Mouse (Mus musculus): ENCODE results near the gene Tmem177. TPM values are rescaled to one million over a fixed set of nuclear protein-coding genes. Genes with fewer than 3 reads are reported as not detected.
A peak's percentile ranks its signal among the peaks of the same experiment; 100 is the strongest.

The Tmem177 gene
- 9.3 and 11.3 TPM in 2 replicates for polyA plus RNA-seq (2016; fragmentation: Nextera tagmentation; extraction: Ambion mirVana)

GRCm38 (mm10) chr1:119912953-119913814 is at the start of gene Tmem177:
TSS of gene Tmem177 (minus strand) at chr1:119913208.
- peak; percentile 96 for ATAC-seq (ENCODE audit: low FRiP score)
- Histone ChIP-seq H3K36me3 (replicated peaks) (peaks cover 21% of the 10 kb centered on the region), H3K4me2 (peak within 1 kb of the TSS; percentile 61), H3K9me3 (no peaks in the 10 kb centered on the region), H3K4me1 (peaks cover 6% of the 10 kb centered on the region), H3K27me3 (no peaks in the 10 kb centered on the region), H3K4me3 (replicated peaks) (peak within 1 kb of the TSS; percentile 55), H3K27ac (0 out of 2 replicates have a peak within 1 kb of the TSS, but pooled peaks have one; percentile 8), H3K9ac (peak within 1 kb of the TSS; percentile 55)
- WGBS = 11% methylated on average over 42 of the region's 42 CpGs

- no peak for ATAC-seq (ENCODE audit: low FRiP score)
- Histone ChIP-seq H3K9ac (no peak overlapping the region), H3K36me3 (replicated peaks) (no peaks in the 10 kb centered on the region), H3K9me3 (no peaks in the 10 kb centered on the region), H3K4me3 (replicated peaks) (no peak overlapping the region), H3K27me3 (no peaks in the 10 kb centered on the region), H3K27ac (no peak overlapping the region), H3K4me2 (no peak overlapping the region), H3K4me1 (no peaks in the 10 kb centered on the region)
- WGBS = 76% methylated on average over 7 of the region's 7 CpGs
Observed at GRCm38 (mm10) chr1:119959920-119960319, 46.9 kb upstream of the Tmem177 start.

GRCm38 (mm10) chr1:119959464-119959863 is 46.5 kb upstream of the Tmem177 start:
- no peaks in the 10 kb centered on the region for H3K36me3 ChIP-seq (replicated peaks)
- 95% methylated on average over 4 of the region's 4 CpGs for WGBS
- H3K27ac ChIP-seq = no peak overlapping the region
- H3K9ac ChIP-seq = no peak overlapping the region
- no peak overlapping the region for H3K4me3 ChIP-seq (replicated peaks)
- no peaks in the 10 kb centered on the region for H3K4me1 ChIP-seq
- no peaks in the 10 kb centered on the region for H3K27me3 ChIP-seq
- no peaks in the 10 kb centered on the region for H3K9me3 ChIP-seq
- no peak overlapping the region for H3K4me2 ChIP-seq
- ATAC-seq (ENCODE audit: low FRiP score) = 0 out of 2 replicates have a peak, but pooled peaks have one; percentile 23

- Histone ChIP-seq H3K27me3 (no peaks in the 10 kb centered on the region), H3K9me3 (no peaks in the 10 kb centered on the region), H3K27ac (no peak overlapping the region), H3K4me3 (replicated peaks) (no peak overlapping the region), H3K4me1 (no peaks in the 10 kb centered on the region), H3K4me2 (no peak overlapping the region), H3K9ac (no peak overlapping the region), H3K36me3 (replicated peaks) (no peaks in the 10 kb centered on the region)
- WGBS = 77% methylated on average over 9 of the region's 9 CpGs
- no peak for ATAC-seq (ENCODE audit: low FRiP score)
Observed at GRCm38 (mm10) chr1:119957716-119958222, 44.8 kb upstream of the Tmem177 start.

- no peak overlapping the region for H3K27ac ChIP-seq
- no peaks in the 10 kb centered on the region for H3K4me1 ChIP-seq
- no peak for ATAC-seq (ENCODE audit: low FRiP score)
- no peaks in the 10 kb centered on the region for H3K36me3 ChIP-seq (replicated peaks)
- H3K4me3 ChIP-seq (replicated peaks) = no peak overlapping the region
- H3K9me3 ChIP-seq = no peaks in the 10 kb centered on the region
- no peak overlapping the region for H3K9ac ChIP-seq
- WGBS = 69% methylated on average over 2 of the region's 2 CpGs
- no peaks in the 10 kb centered on the region for H3K27me3 ChIP-seq
- no peak overlapping the region for H3K4me2 ChIP-seq
Observed at GRCm38 (mm10) chr1:119954680-119955079, 41.7 kb upstream of the Tmem177 start.

GRCm38 (mm10) chr1:119953456-119953855 is 40.4 kb upstream of the Tmem177 start:
- Histone ChIP-seq H3K36me3 (replicated peaks) (no peaks in the 10 kb centered on the region), H3K4me1 (no peaks in the 10 kb centered on the region), H3K4me2 (no peak overlapping the region), H3K27me3 (no peaks in the 10 kb centered on the region), H3K4me3 (replicated peaks) (no peak overlapping the region), H3K9me3 (no peaks in the 10 kb centered on the region), H3K27ac (no peak overlapping the region), H3K9ac (no peak overlapping the region)
- no peak for ATAC-seq (ENCODE audit: low FRiP score)
- WGBS = 85% methylated on average over 9 of the region's 9 CpGs

- Histone ChIP-seq H3K4me2 (no peak overlapping the region), H3K27me3 (no peaks in the 10 kb centered on the region), H3K4me1 (no peaks in the 10 kb centered on the region), H3K4me3 (replicated peaks) (no peak overlapping the region), H3K27ac (no peak overlapping the region), H3K9ac (no peak overlapping the region), H3K9me3 (no peaks in the 10 kb centered on the region), H3K36me3 (replicated peaks) (no peaks in the 10 kb centered on the region)
- no peak for ATAC-seq (ENCODE audit: low FRiP score)
- 96% methylated on average over 8 of the region's 8 CpGs for WGBS
Observed at GRCm38 (mm10) chr1:119950086-119950485, 37.1 kb upstream of the Tmem177 start.

GRCm38 (mm10) chr1:119936861-119937260 is 23.9 kb upstream of the Tmem177 start:
- H3K4me3 ChIP-seq (replicated peaks) = no peak overlapping the region
- H3K27ac ChIP-seq = no peak overlapping the region
- no peaks in the 10 kb centered on the region for H3K36me3 ChIP-seq (replicated peaks)
- no peaks in the 10 kb centered on the region for H3K9me3 ChIP-seq
- WGBS = 34% methylated on average over 7 of the region's 7 CpGs
- no peak overlapping the region for H3K4me2 ChIP-seq
- H3K9ac ChIP-seq = no peak overlapping the region
- 0 out of 2 replicates have a peak, but pooled peaks cover 3% of the 10 kb centered on the region for H3K4me1 ChIP-seq
- ATAC-seq (ENCODE audit: low FRiP score) = no peak
- H3K27me3 ChIP-seq = no peaks in the 10 kb centered on the region

GRCm38 (mm10) chr1:119931421-119932150 is 18.6 kb upstream of the Tmem177 start:
- no peaks in the 10 kb centered on the region for H3K36me3 ChIP-seq (replicated peaks)
- ATAC-seq (ENCODE audit: low FRiP score) = no peak
- H3K27ac ChIP-seq = no peak overlapping the region
- no peaks in the 10 kb centered on the region for H3K4me1 ChIP-seq
- no peak overlapping the region for H3K9ac ChIP-seq
- WGBS = 83% methylated on average over 4 of the region's 4 CpGs
- no peaks in the 10 kb centered on the region for H3K9me3 ChIP-seq
- H3K27me3 ChIP-seq = no peaks in the 10 kb centered on the region
- no peak overlapping the region for H3K4me3 ChIP-seq (replicated peaks)
- H3K4me2 ChIP-seq = no peak overlapping the region

- Histone ChIP-seq H3K27ac (no peak overlapping the region), H3K4me2 (no peak overlapping the region), H3K9ac (no peak overlapping the region), H3K4me1 (no peaks in the 10 kb centered on the region; the same call in 1 of the 2 replicates), H3K36me3 (replicated peaks) (no peaks in the 10 kb centered on the region), H3K27me3 (no peaks in the 10 kb centered on the region), H3K9me3 (no peaks in the 10 kb centered on the region), H3K4me3 (replicated peaks) (no peak overlapping the region)
- no peak for ATAC-seq (ENCODE audit: low FRiP score)
- 69% methylated on average over 1 of the region's 1 CpGs for WGBS
Observed at GRCm38 (mm10) chr1:119929715-119930114, 16.7 kb upstream of the Tmem177 start.

- Histone ChIP-seq H3K4me3 (replicated peaks) (no peak overlapping the region), H3K4me1 (no peaks in the 10 kb centered on the region), H3K9ac (no peak overlapping the region), H3K4me2 (no peak overlapping the region), H3K9me3 (no peaks in the 10 kb centered on the region), H3K36me3 (replicated peaks) (no peaks in the 10 kb centered on the region), H3K27me3 (no peaks in the 10 kb centered on the region), H3K27ac (no peak overlapping the region)
- 47% methylated on average over 4 of the region's 4 CpGs for WGBS
- no peak for ATAC-seq (ENCODE audit: low FRiP score)
Observed at GRCm38 (mm10) chr1:119919299-119919698, 6.3 kb upstream of the Tmem177 start.

- H3K27me3 ChIP-seq = no peaks in the 10 kb centered on the region
- WGBS = 88% methylated on average over 5 of the region's 5 CpGs
- H3K9ac ChIP-seq = no peak overlapping the region
- no peaks in the 10 kb centered on the region for H3K36me3 ChIP-seq (replicated peaks)
- ATAC-seq (ENCODE audit: low FRiP score) = no peak
- peaks cover 5% of the 10 kb centered on the region for H3K4me1 ChIP-seq
- no peak overlapping the region for H3K4me3 ChIP-seq (replicated peaks)
- no peak overlapping the region for H3K4me2 ChIP-seq
- no peaks in the 10 kb centered on the region for H3K9me3 ChIP-seq
- H3K27ac ChIP-seq = no peak overlapping the region
Observed at GRCm38 (mm10) chr1:119916823-119917371, 3.9 kb upstream of the Tmem177 start.
